Mouse (Mus musculus): ENCODE measurements around the gene Id3.

DNA sequence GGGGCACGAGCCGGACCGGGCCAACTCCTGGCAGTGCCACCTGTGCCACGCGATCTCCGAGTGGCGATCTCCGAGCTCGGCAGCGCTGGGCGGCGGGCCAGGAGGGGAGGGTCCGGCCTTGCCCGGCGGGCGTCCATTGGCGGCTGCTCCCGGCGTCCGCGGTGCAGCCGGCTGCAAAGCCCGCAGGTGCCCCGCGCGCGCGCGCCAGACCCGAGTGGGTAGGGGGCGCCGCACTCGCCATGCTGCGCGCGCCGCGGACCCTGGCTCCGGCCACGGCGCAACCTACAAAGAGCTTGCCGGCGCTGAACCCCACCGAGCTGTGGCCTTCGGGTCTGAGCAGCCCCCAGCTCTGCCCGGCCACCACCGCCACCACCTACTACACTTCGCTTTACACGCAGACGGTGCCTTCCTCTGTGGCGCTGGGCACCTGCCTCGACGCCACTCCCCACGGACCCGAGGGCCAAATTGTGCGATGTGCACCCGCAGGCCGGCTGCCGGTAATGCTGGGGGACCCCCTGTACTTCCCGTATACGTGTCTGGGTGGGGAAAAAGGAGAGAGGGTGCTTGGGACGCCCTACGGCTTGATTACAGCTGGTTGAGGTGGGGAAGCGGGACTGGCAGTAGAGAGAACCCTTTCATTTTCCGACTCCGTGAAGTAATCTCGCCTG is 29.4 kb downstream of the Id3 start:
- TF ChIP-seq CTCF (IDR thresholded peaks at IDR 0.05; ENCODE audit: low read depth, low read length) (no peak), POLR2A (IDR thresholded peaks at IDR 0.05; ENCODE audit: insufficient read depth, low read length) (no peak), EP300 (IDR thresholded peaks at IDR 0.05; ENCODE audit: insufficient read depth, low read depth, low read length) (no peak)

Measured in ES-Bruce4 (cell line).